Mouse (Mus musculus) activated CD4-positive, CD25-positive, alpha-beta regulatory T cell, adult 4 months (primary cell): ENCODE data around the gene Syt1. TPM values are rescaled to one million over a fixed set of nuclear protein-coding genes. Genes with fewer than 3 reads are reported as not detected.

ENCODE experiments used
- ATAC-seq: one replicate; pipeline ENCODE4 v1.8.0; 2017
- polyA plus RNA-seq, 2 experiments: library from polyadenylated mRNA; unstranded; fragments of 100-300 nt; shearing (Covaris generic); gene quantifications; one replicate each; pipeline ENCODE4 v1.2.1; 2017

The Syt1 gene
- polyA plus RNA-seq, 2 experiments from 2014 or later: 0.12 TPM; not detected in 1

GRCm38 (mm10) chr10:108884520-108884919 is 126.3 kb downstream of the Syt1 start:
- no peak for ATAC-seq

GRCm38 (mm10) chr10:108880372-108880771 is 130.4 kb downstream of the Syt1 start:
- no peak for ATAC-seq

GRCm38 (mm10) chr10:108875730-108876129 is 135.1 kb downstream of the Syt1 start:
- no peak for ATAC-seq

DNA sequence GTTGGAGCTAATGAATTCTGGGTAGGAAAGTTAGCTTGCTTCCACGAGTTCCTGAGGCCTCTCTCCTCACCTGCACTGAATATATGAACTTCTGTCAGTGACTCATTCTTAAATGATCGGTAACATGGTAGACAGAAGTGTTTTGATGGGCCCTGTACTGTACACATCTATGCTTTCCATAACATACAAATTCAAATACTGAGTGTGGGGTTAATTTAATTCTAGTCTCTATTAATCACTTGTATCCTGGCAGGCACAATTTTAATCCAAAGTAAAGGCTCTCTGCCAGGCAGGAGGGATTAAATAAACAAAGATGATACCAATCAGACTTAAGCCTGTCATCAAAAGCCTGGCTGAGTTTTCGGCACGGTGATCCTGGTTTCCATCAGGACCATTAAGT is 136.1 kb downstream of the Syt1 start:
- no peak for ATAC-seq

DNA sequence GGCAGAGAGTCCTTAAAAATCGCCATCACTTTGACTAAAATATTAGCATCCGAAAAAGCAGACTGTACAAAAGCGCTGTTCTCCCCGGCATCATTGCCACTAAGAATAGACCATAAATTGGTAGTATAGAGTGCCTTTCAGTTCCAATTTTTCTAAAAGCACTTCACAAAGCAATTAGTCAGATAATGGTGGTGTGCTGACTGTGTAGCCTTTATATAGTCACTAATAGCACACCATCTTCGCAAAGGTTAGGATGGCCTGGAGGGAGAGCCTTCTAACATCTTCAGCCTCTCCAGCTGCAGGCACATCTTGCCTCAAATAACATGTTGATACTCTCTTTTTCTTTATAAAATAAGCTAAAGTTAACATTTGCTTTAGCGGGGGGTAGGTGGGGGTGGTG is 138.4 kb downstream of the Syt1 start:
- no peak for ATAC-seq

- ATAC-seq: no peak
Measured at GRCm38 (mm10) chr10:108870586-108870985, 140.2 kb downstream of the Syt1 start.

GRCm38 (mm10) chr10:108868136-108868535 is 142.6 kb downstream of the Syt1 start:
- ATAC-seq: no peak

- no peak for ATAC-seq
Measured at GRCm38 (mm10) chr10:108867202-108867601, 143.6 kb downstream of the Syt1 start.

DNA sequence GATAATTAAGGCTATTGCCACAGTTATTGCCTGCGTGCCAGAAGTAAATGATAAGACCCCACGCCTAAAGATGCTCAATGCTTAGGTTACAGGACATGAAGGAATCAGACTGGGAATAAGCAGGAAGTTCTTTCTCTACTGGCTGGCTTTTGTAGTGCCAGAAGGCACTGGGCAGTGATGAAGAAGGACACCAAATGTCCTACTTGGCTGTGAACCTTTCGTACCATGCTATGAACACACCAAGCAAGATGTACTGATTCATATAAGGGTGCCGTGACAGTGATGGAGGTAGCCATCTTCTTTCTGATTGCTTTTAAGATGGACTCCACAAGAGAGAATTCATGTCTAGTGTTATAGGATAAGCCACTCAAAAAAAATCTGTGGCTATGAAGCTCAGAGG is 145.2 kb downstream of the Syt1 start:
- no peak for ATAC-seq

DNA sequence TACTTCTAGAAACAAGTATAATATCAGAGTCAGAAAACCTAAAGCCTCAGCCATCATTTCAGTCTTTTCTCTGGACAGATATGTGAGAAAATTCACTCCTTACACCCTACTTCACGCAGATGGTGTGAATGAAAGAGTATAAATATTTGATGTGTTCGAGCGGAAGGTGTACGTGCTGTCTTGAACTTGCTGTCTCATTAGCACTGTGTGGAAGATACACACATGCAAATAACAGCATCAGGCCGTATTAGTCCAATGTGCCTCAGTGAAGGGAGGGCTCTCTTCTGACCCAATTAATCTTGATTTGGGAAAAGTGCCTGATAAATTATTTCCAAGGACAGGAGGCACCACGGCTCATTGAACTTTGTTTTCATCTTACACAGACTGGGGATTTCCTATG is 154.8 kb downstream of the Syt1 start:
- ATAC-seq: no peak

GRCm38 (mm10) chr10:108852757-108853156 is 158.0 kb downstream of the Syt1 start:
- ATAC-seq: no peak

DNA sequence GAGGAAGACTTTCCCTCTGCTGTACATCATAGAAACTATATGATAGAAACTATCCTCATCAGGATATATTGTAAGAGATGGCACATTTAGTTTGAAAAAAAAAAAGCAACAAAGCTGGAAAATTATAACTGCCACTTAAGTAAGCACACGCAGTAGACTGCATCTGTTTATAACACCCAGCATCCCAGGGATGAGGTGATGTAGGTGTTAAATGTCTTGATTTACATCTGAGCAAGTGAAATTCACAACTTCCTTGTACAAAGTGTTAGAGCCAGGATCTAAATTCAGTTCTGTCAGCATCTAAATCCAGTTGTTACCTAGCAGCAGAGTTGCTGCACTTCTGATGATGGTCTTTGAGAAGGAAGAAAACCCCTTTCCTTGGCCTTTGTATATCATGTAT is 173.3 kb downstream of the Syt1 start:
- no peak for ATAC-seq

DNA sequence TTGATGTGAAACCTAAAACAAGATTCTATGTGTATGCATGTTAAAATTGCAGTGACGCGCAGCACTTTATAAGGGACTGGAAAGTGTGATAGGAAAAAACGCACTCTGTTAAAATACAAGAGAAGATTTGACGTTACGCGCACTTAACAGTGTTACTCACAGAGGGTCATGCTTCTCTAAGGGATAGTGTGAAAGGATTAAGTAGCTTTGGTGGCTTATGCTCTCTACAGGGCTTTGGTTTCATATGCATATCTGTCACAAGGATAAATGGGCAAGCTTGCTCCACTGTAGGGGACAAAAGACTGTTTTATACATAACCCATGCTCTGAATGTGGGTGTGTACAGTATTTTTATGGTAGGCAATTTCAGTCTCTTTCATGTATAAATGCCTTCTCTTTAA is 178.5 kb downstream of the Syt1 start:
- ATAC-seq: no peak

- ATAC-seq: no peak
Measured at GRCm38 (mm10) chr10:108831801-108832200, 179.0 kb downstream of the Syt1 start.

DNA sequence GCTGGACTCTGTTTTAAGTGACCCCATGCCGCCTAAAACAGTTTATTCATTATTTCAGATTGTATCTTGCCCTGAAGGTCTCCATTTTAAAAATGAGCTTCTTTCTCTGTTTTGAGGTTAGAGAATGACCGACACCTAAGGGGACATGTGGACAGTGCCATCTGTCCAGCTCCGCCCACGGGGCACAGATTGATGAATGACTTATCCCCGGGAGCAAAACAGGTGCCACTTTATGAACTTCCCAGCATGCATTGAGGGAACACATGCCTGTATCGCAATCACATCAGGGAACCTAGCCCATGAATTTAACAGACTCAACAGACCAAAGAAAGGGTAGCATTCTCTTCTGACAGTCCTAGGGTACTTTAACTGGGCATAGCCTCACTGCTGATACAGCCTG is 188.5 kb downstream of the Syt1 start:
- ATAC-seq: no peak

- no peak for ATAC-seq
Measured at GRCm38 (mm10) chr10:108815339-108815738, 195.4 kb downstream of the Syt1 start.

DNA sequence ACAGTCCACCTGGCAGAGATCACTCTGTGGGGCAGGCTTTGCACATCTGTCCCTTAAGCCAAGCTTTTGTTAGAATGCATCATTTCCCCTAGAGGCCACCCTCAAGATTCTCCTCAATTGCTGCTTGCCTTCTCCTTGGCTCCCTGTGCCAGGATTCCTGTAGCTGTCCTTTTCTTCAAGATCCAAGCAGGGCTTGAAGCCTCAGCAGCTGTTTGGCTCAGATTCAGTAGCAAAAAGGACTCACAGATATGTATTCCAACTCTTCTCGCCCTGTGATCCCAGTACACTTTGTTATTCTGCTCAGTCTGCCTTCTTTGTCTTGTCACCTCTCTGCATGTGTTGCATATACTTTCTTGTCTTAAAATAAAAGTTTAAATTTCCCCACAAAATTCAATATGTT is 206.4 kb downstream of the Syt1 start:
- ATAC-seq: no peak

DNA sequence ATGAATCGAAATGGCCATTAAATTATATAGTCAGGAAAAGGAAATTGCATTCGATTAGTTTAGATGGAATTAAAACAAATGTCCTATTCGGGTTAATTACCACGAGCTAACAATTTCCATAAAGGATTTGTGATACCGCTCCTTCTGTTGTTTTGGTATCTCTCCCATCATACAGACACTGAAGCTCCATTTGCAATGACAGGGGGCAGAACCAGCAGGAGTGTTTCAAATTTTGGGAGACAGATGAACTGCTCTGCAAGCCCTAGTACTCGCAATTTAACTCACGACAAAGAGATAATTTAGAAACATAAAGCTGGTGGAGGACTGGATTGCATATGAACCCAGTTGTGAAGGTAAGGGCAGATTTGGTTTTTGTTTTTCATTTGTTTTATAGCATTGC is 210.0 kb downstream of the Syt1 start:
- ATAC-seq: no peak

DNA sequence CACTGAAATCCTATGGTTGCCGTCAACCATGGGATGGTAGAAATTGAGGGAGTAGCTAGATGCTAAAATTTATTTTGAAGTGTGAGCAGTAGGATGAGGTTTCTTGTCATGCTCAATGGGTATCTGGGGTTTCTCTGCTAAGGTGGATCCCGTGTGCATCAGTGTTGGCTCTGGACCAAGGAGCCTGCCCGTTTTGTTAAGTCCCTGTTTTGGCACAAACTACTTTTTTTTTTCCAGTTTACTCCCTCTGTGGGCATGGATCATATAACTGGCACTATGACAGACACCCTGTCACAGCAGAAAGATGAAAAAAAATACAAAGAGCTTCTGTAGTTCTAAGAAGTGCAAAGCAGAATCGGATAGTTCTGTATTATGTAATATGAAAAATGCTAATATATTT is 212.0 kb downstream of the Syt1 start:
- no peak for ATAC-seq

- no peak for ATAC-seq
Measured at GRCm38 (mm10) chr10:108782817-108783216, 228.0 kb downstream of the Syt1 start.

- ATAC-seq: no peak
Measured at GRCm38 (mm10) chr10:108780614-108781013, 230.2 kb downstream of the Syt1 start.

- ATAC-seq: no peak
Measured at GRCm38 (mm10) chr10:108776735-108777134, 234.0 kb downstream of the Syt1 start.

DNA sequence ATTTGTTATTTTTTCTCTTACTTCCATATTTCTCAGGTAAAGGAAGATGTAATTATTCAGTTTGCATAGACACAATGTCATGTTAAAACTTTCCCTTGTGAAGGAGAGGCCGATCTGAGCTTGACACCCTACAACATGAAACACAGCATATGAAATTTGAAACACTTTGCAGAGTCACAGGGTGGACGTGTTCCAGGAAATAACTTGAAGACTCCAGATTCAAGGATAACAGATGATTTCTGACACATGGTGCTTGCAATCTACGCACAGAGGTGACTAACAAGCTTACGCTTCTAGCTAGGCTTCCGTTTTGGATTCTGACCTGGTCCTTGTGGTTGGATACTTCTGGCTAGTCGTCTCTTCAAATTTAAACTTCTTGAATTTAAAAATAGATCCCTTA is 239.7 kb downstream of the Syt1 start:
- ATAC-seq: no peak

- no peak for ATAC-seq
Measured at GRCm38 (mm10) chr10:108765564-108765963, 245.2 kb downstream of the Syt1 start.

GRCm38 (mm10) chr10:108763722-108764121 is 247.1 kb downstream of the Syt1 start:
- ATAC-seq: no peak

DNA sequence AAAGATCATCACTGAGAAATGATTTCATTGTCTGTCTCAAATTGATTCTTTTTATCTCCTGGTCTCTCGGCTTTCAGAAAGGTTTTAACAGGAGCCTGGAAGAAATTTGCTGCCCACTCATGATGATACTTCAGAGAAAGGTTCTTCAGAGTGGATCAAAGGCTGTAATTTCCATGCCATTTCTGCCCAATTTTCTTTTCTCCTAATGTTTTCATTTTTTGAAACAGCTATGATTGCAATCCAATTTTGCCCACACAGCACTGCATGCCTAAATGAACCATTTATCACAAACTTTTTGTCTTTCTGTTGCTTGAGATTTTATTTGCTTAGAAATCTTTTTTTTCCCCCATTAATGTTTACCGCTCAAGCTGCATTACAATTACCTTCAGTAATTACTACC is 257.5 kb downstream of the Syt1 start:
- ATAC-seq: no peak
